Mouse (Mus musculus): ENCODE data around the gene Usp15.

The Usp15 gene

DNA sequence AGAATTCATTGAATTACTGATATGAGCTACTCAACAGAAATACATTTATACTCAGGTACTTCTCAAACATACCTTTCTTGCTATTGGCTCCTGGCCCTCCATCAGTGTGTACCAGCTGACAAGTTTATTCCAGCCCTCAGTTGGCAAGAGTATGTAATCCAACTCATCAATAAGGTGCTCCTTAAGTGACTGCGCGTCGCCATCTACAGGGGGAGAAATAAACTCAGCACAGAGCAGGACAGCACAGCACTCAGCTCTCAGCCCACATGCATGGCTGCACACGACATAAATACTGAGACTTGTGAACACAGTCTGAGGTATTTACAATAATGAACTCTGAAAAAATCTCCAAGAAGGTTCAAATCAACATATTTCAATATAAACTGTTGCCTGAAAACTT is 21.0 kb downstream of the Usp15 start:
- CTCF ChIA-PET, result interaction anchor here (0.5 kb wide), 1 partner anchor 83 kb away, joined by 3 read pairs; no protein-coding TSS in a partner anchor

DNA sequence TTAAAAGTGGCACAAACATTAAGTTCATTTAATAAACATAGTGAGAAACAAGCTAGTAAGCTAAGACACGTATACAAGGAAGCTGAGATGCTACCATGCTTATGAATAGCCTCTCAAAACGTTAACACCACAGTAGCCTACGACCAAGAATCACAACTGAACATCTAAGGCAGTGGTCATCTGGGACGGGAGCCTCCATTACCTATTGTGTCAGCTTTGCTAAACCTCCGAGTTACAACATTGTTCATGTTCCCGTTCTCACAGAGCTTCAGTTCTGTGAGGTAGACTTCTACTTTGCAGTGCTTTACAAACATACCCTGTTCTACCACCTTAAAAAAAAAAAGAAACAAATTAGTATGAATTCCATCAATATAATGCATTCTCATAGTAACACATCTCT is 25.9 kb downstream of the Usp15 start:
- CTCF ChIA-PET, result no interaction called here

DNA sequence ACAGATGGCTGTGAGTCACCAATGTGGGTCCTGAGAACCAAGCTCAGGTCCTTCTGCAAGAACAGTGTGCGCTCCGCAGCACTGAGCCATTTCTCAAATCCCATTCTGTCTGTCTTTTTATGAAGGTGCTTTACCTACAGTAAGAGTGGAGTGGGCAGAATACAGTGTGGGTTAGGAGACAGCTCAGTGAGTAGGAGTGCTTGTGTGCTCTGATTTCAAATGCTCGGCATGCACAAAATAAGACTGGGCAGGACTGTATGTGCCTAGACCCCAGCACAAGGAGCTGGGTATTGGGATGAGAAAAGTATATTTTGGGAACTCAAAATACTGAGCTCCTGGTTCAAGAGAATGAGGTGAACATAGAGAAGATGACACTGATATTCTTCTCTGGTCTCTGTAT is 31.3 kb downstream of the Usp15 start:
- CTCF ChIA-PET, result no interaction called here

DNA sequence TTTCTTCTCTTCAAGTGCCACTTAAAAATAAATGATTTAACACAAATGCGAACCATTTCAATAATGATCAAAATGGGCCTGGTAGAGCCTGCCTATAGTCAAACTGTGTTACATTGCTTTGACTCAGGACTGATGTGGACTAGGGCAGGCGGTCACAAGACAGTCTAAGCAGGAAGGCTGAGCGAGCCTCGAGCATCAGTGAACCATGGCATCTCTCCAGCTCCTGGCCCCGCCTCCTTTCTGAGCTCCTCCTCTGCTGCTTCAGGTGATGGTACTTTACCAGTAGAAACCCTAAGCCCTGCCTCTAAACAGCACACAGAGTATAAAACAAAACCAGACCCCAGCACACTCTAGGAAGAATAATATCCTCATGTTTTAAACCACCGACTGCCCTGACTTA is 36.3 kb downstream of the Usp15 start:
- CTCF ChIA-PET, result no interaction called here

DNA sequence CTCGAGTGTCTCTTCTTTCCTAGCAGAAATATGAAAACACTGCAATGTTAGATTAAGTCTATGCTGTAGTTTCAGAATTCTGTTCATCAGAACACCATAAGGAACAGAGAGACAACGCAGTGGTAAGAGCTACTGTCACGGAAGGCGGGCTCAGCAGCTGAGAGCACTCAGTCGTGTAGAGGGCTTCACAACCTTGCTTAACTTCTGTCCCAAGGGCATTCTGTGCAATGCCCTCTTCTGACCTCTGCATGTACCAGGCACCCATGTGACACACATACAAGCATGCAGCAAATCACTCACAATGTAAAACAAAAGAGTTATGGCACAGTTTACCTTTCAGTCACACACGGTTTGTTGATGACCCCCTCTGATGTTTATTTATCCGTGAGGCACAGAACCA is 37.5 kb downstream of the Usp15 start:
- CTCF ChIA-PET, result no interaction called here

DNA sequence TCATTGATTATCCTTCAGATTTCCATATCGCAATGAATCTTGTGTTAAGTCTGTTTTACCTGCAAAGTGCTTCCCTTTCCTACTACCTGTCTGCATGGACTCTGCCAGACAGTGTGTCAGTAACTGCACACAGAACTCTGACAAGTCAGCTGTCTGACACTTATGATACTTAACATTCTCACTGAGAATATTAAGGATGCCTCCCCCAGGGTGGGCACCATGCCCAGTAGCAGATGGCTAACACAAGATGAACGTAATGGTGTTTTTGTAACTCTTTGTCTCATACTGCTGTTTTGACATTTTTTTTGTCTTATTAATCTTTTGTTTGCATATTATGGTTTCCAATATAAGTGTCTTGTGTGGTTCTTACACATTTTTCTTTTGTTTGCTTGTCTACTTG is 40.4 kb downstream of the Usp15 start:
- CTCF ChIA-PET, result no interaction called here

DNA sequence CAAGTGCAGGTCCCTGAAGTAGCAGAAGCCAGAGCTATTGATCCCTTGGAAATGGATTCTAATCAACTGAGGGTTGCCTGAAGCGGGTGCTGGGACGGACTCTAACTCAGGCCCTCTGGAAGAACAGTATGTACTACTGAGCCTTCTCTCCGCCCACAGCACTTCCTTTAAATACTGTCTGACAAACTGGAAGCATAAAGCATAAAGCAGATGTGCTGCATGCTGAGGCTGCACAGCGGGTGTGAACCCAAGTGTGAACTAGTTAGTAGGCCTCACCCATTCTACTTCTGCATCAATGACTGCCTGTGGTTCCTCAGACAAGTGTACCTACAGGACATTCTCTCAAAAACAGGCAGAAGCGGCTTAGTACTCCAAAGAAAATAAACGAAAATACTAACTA is 41.0 kb downstream of the Usp15 start:
- CTCF ChIA-PET, result no interaction called here

DNA sequence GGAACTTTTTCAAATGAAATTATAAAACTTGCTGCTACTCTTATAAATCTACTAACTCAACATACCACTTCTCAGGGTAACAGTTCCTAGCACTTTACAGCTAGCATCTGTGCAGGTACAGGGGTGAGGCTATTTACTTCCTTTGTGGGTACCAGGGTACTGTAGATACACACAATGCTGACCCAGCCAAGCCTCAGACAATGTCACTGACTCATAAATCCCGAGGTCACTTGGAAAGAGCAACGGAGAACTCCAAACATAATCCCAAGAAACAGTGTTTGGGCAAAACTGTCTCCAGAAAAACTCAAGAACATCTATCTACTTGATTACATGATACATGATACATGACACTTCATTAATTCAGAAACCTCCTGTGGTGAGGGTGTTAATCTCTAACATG is 43.5 kb downstream of the Usp15 start:
- CTCF ChIA-PET, result no interaction called here

DNA sequence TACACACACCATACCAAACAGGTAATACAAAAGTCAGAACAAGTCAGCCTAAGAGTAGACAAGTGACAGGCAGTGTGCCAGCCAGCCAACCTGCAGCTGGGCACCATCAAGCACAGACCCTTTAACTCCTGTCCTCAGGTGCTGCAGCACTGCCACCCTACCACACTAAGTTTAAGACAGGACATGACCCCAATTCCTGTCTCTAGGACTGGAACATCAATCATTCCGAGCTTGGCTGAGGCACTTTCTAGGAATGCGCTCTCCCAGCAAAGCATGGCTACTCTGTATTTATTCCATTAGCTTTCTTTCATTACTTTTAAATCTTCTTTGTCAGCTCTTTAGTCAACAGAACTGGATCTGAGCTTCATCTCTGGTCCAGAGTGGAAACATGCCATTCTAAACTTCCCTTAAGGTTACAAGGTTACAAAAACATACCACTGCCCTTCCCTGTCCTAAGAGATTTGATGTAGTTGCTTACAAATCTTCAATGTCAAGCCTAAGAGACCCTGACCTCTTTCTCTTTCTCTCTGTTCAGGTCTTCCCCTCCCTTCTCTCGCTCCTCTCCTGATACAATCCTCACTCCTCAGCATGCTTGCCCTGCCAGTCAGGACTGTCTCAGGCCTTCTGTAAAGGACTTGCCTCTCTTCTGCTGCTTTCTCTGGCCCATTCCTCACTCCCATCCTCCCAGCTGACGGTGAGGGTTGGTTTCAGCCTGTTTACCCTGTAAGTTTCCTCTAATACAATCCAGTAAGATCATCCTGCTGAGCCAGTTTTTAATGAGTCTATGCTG is 48.6 kb downstream of the Usp15 start:
- CTCF ChIA-PET, result no interaction called here

DNA sequence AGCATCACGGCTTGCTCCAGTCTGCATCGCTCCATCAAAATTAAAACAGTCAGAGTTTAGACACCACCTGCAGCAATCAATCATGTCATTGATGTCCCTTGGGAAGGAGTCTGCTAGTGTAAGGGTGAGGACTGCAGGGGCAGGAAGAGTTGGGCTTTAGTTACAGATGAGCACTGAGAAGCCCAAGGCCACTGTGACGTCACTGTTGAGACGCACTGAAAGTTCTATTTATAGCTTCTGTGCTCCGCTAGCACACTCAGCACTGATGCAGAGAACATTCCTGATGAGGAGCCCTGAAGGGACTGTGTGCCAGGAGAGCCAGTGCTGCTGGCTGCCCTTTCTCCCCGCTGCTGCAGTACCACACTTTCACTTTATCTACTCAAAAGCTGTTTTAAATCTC is 49.6 kb downstream of the Usp15 start:
- CTCF ChIA-PET, result no interaction called here

DNA sequence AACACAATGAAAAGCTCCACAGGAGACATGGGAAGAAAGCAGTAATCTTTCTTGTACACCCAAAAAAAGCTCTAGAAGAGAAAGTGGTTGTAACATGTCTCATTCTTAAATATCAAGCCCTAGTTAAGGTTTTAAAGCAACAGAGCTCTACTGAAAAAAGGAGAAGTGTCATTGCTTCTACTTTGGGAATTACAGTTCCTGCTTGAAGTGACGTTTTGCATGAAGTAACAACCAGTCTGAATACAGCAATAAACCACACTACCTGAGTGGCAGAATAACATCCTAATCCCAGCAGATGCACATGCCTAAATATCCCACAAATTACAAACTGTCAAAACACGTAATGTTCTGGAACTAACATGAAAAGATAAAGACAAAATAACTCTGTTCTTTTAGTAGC is 50.4 kb downstream of the Usp15 start:
- CTCF ChIA-PET, result interaction anchor here (0.8 kb wide), 1 partner anchor 342 kb away, joined by 4 read pairs; no protein-coding TSS in a partner anchor

DNA sequence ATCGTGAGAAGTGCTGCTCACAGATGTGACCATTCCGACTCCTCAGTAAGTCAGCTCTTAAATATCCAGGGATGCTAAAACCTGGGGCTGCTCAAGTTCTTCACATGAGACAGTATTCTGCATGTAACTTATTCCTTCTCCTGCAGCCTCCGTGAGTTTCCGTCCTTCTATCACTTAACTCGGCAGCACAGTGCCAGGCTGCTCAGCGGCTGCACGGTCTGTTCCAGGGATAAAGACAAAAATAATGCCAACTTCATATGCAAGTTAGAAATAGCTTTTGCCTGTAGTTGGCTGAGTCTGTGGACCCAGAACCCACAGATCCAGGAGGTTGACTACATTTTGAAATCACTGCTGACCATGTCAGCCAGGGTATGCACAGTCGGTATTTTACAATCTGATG is 52.5 kb downstream of the Usp15 start:
- CTCF ChIA-PET, result no interaction called here

DNA sequence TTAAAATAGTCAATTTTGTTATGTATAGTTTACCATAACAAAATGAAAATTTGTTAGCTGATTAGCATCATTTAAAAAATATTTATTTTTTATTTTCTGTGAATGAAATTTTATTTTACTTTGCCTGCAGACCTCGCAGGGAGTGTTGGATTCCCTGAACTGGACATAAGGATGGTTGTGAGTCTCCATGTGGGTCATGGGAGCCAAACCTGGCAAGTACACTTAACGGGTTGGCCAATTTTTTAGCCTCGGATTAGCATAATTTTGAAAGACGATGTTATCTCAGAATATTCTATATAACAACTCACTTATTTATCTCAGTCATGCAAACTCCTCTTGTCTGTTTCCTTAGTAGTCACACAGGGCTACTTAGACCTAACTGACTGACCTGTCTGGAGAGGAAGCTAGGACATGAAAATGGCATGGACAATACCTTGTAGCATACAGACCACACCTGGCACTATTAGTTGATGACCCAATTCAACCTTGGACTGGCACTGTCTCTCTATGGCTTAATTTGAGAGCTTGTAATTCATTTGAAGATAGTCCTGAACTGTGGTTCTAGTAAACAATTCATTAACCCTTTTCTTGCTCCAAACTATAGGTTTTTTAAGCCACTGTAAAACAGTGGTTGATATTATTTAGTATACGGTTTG is 54.3 kb downstream of the Usp15 start:
- CTCF ChIA-PET, result interaction anchor here (0.7 kb wide), 1 partner anchor 53 kb away, joined by 3 read pairs; no protein-coding TSS in a partner anchor

DNA sequence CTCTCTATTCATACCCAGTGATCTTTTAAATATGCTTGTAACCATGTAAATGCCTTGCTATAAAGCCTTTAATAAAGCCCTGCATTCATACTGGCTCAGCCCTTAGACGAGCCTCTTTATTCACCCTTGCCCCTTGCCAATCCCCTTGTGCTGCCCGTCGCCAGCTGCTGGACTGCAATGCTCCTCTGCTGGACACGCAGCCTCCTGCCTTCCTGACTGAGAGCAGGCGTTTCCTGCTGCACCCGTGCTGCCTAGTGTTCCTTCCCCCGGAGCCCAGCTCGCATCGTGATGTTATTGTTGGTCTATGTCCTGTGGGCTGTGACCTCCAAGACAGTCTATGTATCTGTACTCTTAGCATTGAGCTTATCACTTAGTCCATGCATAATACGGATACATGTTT is 61.0 kb downstream of the Usp15 start:
- CTCF ChIA-PET, result no interaction called here

DNA sequence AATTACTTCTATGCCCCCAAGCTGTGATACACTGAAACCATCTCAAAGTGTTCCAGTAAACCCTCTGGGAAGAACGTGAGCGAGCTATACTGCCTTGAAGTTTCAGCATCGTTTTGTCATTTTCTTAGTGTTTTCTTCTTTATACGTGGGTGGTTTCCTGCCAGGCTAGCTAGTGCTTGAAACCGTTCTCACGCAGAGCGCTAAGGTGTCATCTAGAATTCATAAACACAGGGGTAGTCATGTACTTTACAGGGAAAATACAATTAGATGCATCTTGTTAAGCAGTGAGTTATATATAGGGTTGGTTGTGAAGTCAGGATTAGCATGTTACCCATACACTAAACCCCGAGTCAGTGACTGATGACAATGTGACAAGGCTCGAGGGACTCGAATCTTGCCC is 65.3 kb downstream of the Usp15 start:
- CTCF ChIA-PET, result no interaction called here

DNA sequence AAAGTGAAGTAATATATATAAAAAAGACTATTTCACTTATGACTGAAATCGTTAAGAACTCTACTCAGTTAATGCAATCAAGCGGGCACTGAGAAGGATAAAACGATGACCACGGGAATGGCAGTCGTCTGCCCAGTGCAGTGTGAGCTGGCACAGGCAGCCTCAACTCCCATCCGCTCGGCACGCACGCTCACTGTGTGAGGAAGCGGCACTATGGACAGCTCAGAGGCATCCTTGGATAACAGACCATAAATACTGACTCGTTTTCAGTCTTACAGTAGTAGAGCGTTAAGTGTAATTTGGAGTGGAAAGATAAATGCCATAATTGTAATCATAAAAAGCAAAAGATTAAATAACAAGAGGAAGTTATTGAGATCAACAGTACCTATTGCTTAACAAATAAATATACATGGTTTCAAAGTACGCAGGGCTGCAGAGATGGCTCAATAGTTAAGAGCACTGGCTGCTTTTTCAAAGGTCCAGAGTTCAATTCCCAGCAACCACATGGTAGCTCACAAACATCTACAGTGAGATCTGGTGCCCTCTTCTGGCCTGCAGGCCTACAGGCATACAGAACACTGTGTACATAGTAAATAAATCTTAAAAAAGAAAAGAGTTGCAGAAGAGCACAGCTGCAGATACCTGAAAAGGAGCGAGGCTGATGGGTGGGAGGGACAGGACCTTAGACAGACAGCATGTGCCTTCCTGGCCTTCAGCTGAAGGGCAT is 76.0 kb downstream of the Usp15 start:
- CTCF ChIA-PET, result no interaction called here

DNA sequence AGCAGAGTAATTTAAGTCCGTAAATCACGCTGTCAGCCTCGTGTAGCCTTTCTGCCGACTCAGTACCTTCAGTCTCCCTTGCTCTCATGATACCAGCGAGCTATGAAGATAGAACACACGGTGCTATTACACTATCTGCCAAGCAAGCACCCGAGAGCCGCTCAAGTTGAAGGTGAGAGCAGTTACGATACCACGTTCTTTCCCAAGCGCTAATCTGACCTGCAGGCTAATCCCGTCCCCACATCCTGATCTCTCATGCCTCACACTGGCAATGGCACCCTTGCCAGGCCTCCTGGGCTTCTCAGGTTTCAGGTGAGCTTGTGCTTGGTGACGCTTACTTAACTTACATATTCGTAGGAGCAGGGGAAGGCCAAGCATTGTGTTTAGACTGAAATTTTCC is 79.9 kb downstream of the Usp15 start:
- CTCF ChIA-PET, result no interaction called here

DNA sequence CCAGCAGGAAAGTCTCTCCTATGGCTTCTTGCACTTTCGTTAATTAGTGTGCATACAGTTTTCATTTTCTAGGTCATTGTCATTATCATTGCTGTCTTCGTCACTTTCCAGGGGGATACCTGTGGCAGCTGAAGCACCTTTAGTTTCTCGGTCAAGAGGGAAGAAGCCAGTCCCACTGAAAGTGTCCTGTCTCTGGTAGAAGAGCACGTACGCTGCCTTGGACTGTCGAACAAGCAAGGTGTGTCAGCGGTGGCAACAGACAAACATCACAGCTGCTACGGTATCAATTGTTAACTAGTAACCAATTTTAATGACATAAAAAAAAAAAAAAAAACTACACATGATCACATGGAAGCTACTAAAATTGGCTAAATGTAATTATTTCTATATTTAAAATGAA is 83.3 kb downstream of the Usp15 start:
- CTCF ChIA-PET, result no interaction called here

DNA sequence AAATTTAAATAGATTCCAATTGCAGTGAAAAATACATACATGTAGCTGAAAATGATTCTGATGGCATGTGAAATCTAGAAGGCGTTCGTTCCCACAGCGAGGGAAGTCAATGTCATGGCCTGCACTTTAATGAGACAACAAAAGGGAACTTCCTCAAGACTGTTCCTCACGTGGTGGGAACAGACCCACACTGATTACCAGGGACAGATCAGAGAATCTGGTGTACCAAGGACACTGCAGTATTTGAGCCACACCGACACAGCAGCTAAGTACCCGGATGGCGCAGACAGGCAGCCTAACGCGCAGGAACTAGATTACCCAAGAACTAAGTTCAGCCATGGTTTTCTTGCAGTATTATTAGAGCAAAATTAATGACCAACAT is 84.0 kb downstream of the Usp15 start:
- CTCF ChIA-PET, result no interaction called here

DNA sequence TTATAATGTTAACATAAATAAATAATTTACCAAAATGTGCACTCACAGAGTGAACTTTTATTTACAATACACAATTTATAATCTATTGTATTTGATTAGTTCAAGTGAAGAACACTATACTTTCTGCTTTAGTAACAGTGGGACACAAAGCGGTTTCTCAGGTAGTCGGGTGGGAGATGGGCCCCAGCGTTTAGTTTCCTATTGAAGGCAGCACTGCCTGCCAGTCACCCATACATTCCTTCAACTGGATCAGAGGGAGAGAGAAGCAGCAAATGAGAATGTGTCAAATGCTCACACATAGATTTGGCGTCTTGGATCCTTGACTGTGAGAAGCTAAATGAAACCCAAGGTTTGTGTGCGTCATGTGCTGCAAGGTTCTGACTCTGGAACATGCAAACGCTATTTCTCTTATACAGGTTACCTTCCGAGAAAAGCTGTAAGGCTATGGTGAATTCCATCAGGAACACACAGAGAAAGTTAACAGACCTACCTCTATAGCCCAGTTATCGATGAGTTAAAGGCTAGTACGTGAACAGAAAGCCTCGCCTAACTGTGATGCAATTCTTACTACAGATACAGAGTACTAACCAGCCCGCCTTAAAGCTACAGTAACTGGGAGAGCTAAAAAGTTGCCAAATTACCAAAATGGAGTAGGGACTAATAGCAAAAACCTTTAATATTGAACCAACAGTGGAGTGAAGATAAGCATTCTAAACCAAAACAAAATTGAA is 84.6 kb downstream of the Usp15 start:
- CTCF ChIA-PET, result interaction anchor here (0.6 kb wide), 1 partner anchor 18 kb away, joined by 3 read pairs; no protein-coding TSS in a partner anchor

DNA sequence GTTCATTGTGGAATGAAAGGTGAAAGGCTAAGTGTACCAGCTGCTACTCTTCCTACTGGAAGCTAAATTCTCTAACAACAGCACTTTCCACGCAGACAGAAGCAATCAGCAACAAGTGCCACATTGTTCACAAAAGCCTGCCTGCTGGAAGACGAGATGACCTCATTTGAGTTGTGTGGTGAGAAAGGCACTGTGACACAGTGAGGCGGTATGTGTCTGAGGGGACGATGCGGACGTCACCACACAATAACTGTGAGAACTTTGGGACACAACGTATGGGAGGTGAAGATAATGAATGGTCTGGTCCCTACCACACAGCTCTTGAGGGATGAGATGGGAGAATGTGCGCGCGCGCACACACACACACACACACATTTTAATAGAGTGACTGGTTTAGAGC is 86.2 kb downstream of the Usp15 start:
- CTCF ChIA-PET, result no interaction called here

DNA sequence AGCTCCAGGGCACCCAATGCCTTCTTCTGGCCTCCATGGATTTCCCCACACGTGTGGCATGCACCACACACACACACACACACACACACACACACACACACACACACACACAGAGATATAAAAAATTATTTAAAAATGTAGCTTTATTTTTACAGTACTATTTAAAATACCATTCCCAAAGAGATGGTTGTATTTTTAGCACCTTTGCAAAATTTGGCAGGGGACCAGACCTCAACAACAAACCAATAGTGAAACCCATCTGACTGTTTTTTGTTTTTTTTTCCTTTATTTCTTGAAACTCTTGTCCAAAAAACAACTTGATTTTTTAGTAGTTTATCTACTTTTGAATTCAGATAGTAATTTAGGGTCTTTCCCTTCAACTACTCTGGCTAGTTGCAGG is 88.3 kb downstream of the Usp15 start:
- CTCF ChIA-PET, result interaction anchor here (0.6 kb wide), 1 partner anchor 91 kb away, joined by 3 read pairs; no protein-coding TSS in a partner anchor

Measured in spleen, embryonic (tissue).